Mouse (Mus musculus) liver, postnatal 0 days (tissue): ENCODE data around the gene Larp4b.

Experiments
- CTCF ChIP-seq: sonication (generic); IDR thresholded peaks from 2 replicates; pipeline ENCODE4 v1.5.1; 2016; ENCODE audit warnings: antibody characterized with exemption, low read depth
- EP300 ChIP-seq: IDR thresholded peaks from 2 replicates; pipeline ENCODE4 v1.6.1; 2016; ENCODE audit warnings: antibody characterized with exemption, low read depth, mild to moderate bottlenecking

GRCm38 (mm10) chr13:9073818-9074217 lies 19.9 kb upstream of the Larp4b start:
- TF ChIP-seq CTCF (no peak), EP300 (no peak)
